Comparison of ENCODE assay signal across 8 mouse cellular contexts in the genomic region with DNA sequence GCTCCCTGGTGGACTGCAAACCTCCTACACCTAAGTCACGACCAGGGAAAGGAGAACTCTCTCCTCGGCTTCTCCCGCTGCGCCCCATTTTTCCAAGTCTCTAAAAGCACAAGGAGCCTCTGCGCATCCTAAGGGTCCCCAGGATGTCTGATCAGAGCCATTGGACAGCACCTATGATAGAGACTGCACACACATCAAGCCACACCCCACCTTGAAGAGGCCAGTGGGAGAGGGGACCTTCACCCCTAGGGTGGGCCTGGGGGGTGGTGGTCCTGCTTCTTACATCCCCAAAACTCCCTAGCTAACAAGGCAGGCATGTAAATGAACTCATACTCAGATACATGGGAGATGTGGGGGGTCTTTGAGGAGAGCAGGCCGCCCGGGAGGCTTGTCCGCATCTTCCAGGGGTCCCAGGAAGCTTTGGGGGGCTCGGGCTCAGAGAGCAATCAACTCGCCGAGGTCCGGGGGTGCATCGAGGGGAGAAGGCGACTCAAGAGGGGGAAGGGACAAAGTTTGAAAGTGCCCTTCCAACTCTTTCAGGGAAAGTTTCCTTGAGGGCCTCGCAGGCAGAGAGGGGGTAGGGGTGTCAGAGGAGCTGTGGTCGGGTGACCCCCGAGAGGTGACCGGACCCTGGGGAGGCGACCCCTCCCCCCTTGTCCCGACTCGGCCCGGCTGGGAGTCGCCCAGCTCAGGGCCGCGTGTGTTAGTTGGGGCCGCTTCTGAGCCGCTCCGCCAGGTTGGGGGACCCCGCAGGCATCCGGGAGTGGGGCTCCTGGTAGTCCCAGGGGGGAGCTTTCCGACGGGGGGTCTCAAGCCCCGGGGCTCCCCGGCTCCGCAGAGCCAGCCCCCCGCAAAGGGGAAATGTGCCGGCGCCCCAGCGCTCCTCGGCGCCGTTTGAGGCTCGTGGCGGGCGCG. TPM values are rescaled to one million over a fixed set of nuclear protein-coding genes. Genes with fewer than 3 reads are reported as not detected.
A peak's percentile ranks its signal among the peaks of the same experiment; 100 is the strongest.
DNase-seq lines count a peak whose midpoint lies in the region; ATAC-seq and TF ChIP-seq lines count a peak whose summit lies in the region.

No protein-coding gene starts in this region.

- no peak for TF ChIP-seq CTCF in spleen, adult 2 months (IDR thresholded peaks at IDR 0.05; ENCODE audit: extremely low read depth, insufficient read depth, insufficient read length, insufficient replicate concordance)

- peak overlapping the region; percentile 98 for H3K4me2 ChIP-seq in heart, embryonic 15.5 days
- peak overlapping the region; percentile 99 for H3K4me2 ChIP-seq in midbrain, embryonic 13.5 days (replicated peaks)

- H3K4me3 ChIP-seq in spleen, adult 2 months (ENCODE audit: extremely low read depth, insufficient read depth, insufficient read length) = peak overlapping the region; percentile 80
- H3K4me3 ChIP-seq in heart, embryonic 15.5 days = peak overlapping the region; percentile 77
- peak overlapping the region; percentile 60 for H3K4me3 ChIP-seq in midbrain, embryonic 13.5 days (replicated peaks)

- H3K4me1 ChIP-seq in spleen, adult 2 months (ENCODE audit: control insufficient read depth, insufficient read depth, insufficient read length) = peaks cover 2% of the 10 kb centered on the region; the same call in 1 of the 2 replicates
- peaks cover 31% of the 10 kb centered on the region for H3K4me1 ChIP-seq in heart, embryonic 15.5 days (replicated peaks)
- H3K4me1 ChIP-seq in midbrain, embryonic 13.5 days (replicated peaks) = peaks cover 60% of the 10 kb centered on the region

- 15% methylated on average over 42 of the region's 46 CpGs for WGBS in spleen, adult 2 months
- WGBS in heart, embryonic 15.5 days = 5% methylated on average over 46 of the region's 46 CpGs
- 8% methylated on average over 40 of the region's 46 CpGs for WGBS in midbrain, embryonic 13.5 days

- peaks cover 17% of the 10 kb centered on the region for H3K27me3 ChIP-seq in spleen, adult 2 months (ENCODE audit: control insufficient read depth, insufficient read depth, low read length)
- no peaks in the 10 kb centered on the region for H3K27me3 ChIP-seq in heart, embryonic 15.5 days
- H3K27me3 ChIP-seq in midbrain, embryonic 13.5 days = peaks cover 8% of the 10 kb centered on the region; the same call in 1 of the 2 replicates

- H3K27ac ChIP-seq in spleen, adult 2 months (ENCODE audit: insufficient read depth, low read length) = peak overlapping the region; percentile 51
- H3K27ac ChIP-seq in heart, embryonic 15.5 days = peak overlapping the region; percentile 96
- H3K27ac ChIP-seq in midbrain, embryonic 13.5 days = peak overlapping the region; percentile 96

- no peaks in the 10 kb centered on the region for H3K9me3 ChIP-seq in heart, embryonic 15.5 days (replicated peaks)
- no peaks in the 10 kb centered on the region for H3K9me3 ChIP-seq in midbrain, embryonic 13.5 days

- no peak for ATAC-seq in heart, embryonic 15.5 days (replicated peaks; ENCODE audit: insufficient number of reproducible peaks, insufficient read depth, low FRiP score, low read depth)
- peak; percentile 35; the same call in 1 of the 2 replicates for ATAC-seq in midbrain, embryonic 13.5 days
- ATAC-seq in activated CD4-positive, CD25-positive, alpha-beta regulatory T cell, adult 4 months = no peak

- H3K36me3 ChIP-seq in spleen, adult 2 months (ENCODE audit: control insufficient read depth, insufficient read depth, low read length) = no peaks in the 10 kb centered on the region
- H3K36me3 ChIP-seq in heart, embryonic 15.5 days = no peaks in the 10 kb centered on the region
- no peaks in the 10 kb centered on the region for H3K36me3 ChIP-seq in midbrain, embryonic 13.5 days

- no peak for DNase-seq in spleen, adult 2 months (ENCODE audit: low read depth in 1 of 2, low spot score in 2 of 2)
- no peak for DNase-seq in spleen, postnatal 14 days (ENCODE audit: low spot score in 2 of 2)
- peak; percentile 70 to 75 for DNase-seq in cerebellum, postnatal 10 days
- peak; percentile 70 for DNase-seq in kidney, postnatal 10 days
- no peak for DNase-seq in T-cell, adult 2 months (ENCODE audit: low spot score)

- no peak for TF ChIP-seq POLR2A in spleen, adult 2 months (IDR thresholded peaks at IDR 0.05; ENCODE audit: low read depth, low read length)

- H3K9ac ChIP-seq in heart, embryonic 15.5 days = peak overlapping the region; percentile 98
- peak overlapping the region; percentile 99 for H3K9ac ChIP-seq in midbrain, embryonic 13.5 days (replicated peaks)

RNA-seq across cellular contexts. Expression of a gene that starts 0.7 kb away (rescaled TPM):
- 14.3 and 25.4 TPM in 2 replicates for polyA plus RNA-seq in spleen, adult 2 months (2012; rRNA removed)
- 289 and 300 TPM in 2 replicates for polyA plus RNA-seq in heart, embryonic 15.5 days (2015; fragmentation: Nextera tagmentation; extraction: Ambion mirVana)
- 329 and 351 TPM in 2 replicates for polyA plus RNA-seq in midbrain, embryonic 13.5 days (2015; fragmentation: Nextera tagmentation; extraction: Ambion mirVana)
- polyA plus RNA-seq in activated CD4-positive, CD25-positive, alpha-beta regulatory T cell, adult 4 months (2017; shearing (Covaris generic)) = 10 to 100 TPM; 37.2 to 37.8 TPM

RNA-seq across cellular contexts. Expression of a gene that starts 14.1 kb away (rescaled TPM):
- 0.39 and 1.0 TPM in 2 replicates for polyA plus RNA-seq in spleen, adult 2 months (2012; rRNA removed)
- polyA plus RNA-seq in heart, embryonic 15.5 days (2015; fragmentation: Nextera tagmentation; extraction: Ambion mirVana) = not detected in 2 replicates
- not detected in 2 replicates for polyA plus RNA-seq in midbrain, embryonic 13.5 days (2015; fragmentation: Nextera tagmentation; extraction: Ambion mirVana)
- polyA plus RNA-seq in activated CD4-positive, CD25-positive, alpha-beta regulatory T cell, adult 4 months (2017; shearing (Covaris generic)) = not detected

RNA-seq across cellular contexts. Expression of a gene that starts 35.1 kb away (rescaled TPM):
- 57.3 and 78.9 TPM in 2 replicates for polyA plus RNA-seq in spleen, adult 2 months (2012; rRNA removed)
- 20.4 and 31.6 TPM in 2 replicates for polyA plus RNA-seq in heart, embryonic 15.5 days (2015; fragmentation: Nextera tagmentation; extraction: Ambion mirVana)
- 52.6 and 56.4 TPM in 2 replicates for polyA plus RNA-seq in midbrain, embryonic 13.5 days (2015; fragmentation: Nextera tagmentation; extraction: Ambion mirVana)
- 1 to 10 TPM; 7.4 to 8.1 TPM for polyA plus RNA-seq in activated CD4-positive, CD25-positive, alpha-beta regulatory T cell, adult 4 months (2017; shearing (Covaris generic))

RNA-seq across cellular contexts. Expression of a gene that starts 47.4 kb away (rescaled TPM):
- polyA plus RNA-seq in spleen, adult 2 months (2012; rRNA removed) = 85.7 and 97.2 TPM in 2 replicates
- 131 and 151 TPM in 2 replicates for polyA plus RNA-seq in heart, embryonic 15.5 days (2015; fragmentation: Nextera tagmentation; extraction: Ambion mirVana)
- polyA plus RNA-seq in midbrain, embryonic 13.5 days (2015; fragmentation: Nextera tagmentation; extraction: Ambion mirVana) = 180 and 186 TPM in 2 replicates
- polyA plus RNA-seq in activated CD4-positive, CD25-positive, alpha-beta regulatory T cell, adult 4 months (2017; shearing (Covaris generic)) = 100 to 1,000 TPM; 241 to 298 TPM

Comparison
In these comparisons a context has a peak if more than half of its experiments do, and no peak if none do; other contexts are left out.
1. DNase-seq: peak in cerebellum, postnatal 10 days (2 of 2) and kidney, postnatal 10 days (single experiment); none in spleen, adult 2 months (0 of 2), spleen, postnatal 14 days (0 of 2) and T-cell, adult 2 months (single experiment).
2. Peak in every context shown above with its lines, with median percentiles within 50 percentile points of each other: H3K27ac ChIP-seq and H3K4me3 ChIP-seq.